Mouse (Mus musculus): ENCODE measurements around the gene Asic4. TPM values are rescaled to one million over a fixed set of nuclear protein-coding genes. Genes with fewer than 3 reads are reported as not detected.

The Asic4 gene
- total RNA-seq (2021) = 10 to 100 TPM in 1 of 2 experiments, 1 to 10 TPM in 1; 8.7 to 13.2 TPM
- long read RNA-seq, experiment 1 = 0 reads
- long read RNA-seq, experiment 2, partial matches to known transcripts = 1 of 1 reads
- long read RNA-seq, experiment 2, other reads (novel, unspliced or antisense) = 0 of 1 reads

DNA sequence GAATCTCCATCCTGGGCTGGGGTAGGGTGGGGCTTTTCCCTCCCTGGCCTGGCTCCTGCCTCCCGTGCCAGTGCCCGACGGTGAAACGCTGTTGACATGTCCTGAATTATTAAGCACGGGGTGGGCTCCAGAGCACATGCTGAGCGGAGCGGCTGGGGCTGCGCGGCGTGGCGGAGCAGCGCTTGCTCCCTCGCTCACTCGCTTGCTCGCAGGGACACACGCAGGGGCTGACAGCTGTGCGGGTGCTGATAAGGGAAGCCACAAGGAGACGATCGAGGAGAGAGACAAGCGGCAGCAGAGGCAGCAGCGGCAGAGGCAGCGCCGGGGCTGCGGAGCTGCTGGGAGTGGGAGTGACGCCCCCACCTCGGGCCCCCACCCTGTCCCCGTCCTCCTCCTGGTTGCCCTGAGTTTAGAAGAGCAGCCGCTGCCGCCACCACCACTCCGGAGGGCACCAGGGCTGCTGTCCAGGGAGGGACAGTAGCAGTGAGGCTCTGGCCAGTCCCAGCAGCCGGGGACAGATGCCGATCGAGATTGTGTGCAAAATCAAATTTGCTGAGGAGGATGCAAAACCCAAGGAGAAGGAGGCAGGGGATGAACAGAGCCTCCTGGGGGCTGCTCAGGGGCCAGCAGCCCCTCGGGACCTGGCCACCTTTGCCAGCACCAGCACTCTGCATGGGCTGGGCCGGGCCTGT, at the start of gene Asic4:
Gene Asic4, plus strand, starts transcription at position 123 of the 692 bp plus-strand sequence.
- DNase-seq (ENCODE audit: extremely low spot score in 1 of 2, low spot score in 2 of 2) = no peak
- intact Hi-C loops (cut with DNase I) = no loop called here
- no peak for TF ChIP-seq CTCF (IDR thresholded peaks at IDR 0.05)
- H3K27ac ChIP-seq = peak within 1 kb of the TSS; percentile 40; the same call in 1 of the 2 replicates
- H3K4me3 ChIP-seq = peak within 1 kb of the TSS; percentile 38

DNA sequence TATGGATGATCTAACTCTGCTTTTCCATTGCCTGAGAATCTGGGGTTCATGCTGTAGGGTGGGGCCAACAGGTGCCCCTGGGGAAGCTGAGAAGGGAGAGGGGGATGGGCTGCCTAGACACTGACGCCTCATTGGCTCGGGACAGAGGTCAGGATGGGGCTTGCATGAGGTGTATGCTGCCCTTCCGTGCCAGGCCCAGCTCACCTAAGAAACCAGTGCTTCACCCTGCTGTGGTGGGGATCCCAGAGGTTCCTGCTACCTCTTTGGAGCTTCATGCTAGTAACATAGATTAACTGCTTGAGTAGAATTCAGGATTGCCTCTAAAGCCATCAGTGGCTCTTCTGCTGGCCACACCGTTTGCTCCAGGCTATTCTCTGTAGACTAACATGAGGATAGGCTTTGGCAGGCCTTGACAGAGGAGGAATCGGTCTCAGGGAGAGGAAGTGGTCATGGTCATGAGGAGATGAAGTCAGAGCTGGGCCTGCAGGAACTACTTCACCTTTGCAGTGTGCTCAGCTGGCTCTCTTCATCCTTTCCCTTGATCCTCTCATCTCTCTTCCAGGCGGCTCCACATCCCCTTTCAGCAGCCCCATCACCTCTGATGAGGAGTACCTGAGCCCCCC, 49.6 kb upstream of the Asic4 start:
- no peak overlapping the region for H3K4me3 ChIP-seq
- intact Hi-C loops (cut with DNase I) = no loop called here
- no peak for TF ChIP-seq CTCF (IDR thresholded peaks at IDR 0.05)
- no peak overlapping the region for H3K27ac ChIP-seq
- no peak for DNase-seq (ENCODE audit: extremely low spot score in 1 of 2, low spot score in 2 of 2)

DNA sequence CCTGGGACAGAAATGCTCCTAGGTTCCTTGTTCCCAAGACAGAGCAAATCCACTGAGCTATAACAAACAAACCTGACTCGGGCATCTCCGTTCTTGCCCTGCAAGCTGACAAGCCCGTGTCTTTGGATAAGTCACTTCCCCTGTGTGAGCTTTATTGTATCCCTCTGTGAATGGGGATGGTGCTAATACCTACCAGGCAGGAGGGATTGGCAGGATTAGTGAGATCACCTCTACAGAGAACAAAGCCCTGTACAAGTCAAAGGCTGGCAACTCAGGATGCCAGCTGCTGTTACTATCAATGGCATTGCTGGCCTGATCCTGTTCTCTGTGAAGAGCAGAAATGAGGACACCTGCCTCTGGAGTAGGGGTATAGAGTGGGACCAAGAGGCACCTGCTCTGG, 44.7 kb upstream of the Asic4 start:
- H3K4me3 ChIP-seq = no peak overlapping the region
- intact Hi-C loops (cut with DNase I) = no loop called here
- no peak overlapping the region for H3K27ac ChIP-seq
- no peak for DNase-seq (ENCODE audit: extremely low spot score in 1 of 2, low spot score in 2 of 2)
- no peak for TF ChIP-seq CTCF (IDR thresholded peaks at IDR 0.05)

DNA sequence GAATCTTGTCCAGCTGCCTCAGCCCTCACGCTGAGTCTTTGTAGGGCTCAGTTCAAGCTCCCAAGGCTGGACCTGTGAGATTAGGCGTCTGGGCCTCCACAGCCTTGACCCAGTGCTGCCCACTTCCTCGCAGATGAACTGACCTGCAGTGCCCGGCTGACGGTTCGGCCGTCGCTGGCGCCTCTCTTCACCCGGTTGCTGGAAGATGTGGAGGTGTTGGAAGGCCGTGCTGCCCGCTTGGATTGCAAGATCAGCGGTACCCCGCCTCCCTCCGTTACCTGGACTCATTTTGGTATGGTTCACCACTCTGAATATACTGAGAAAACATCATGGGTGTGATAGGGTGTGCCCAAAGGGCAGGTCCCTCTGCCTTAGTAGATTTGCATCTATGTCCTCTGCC, 44.1 kb upstream of the Asic4 start:
- intact Hi-C loops (cut with DNase I) = no loop called here
- Histone ChIP-seq H3K27ac (no peak overlapping the region), H3K4me3 (no peak overlapping the region)
- DNase-seq (ENCODE audit: extremely low spot score in 1 of 2, low spot score in 2 of 2) = no peak
- no peak for TF ChIP-seq CTCF (IDR thresholded peaks at IDR 0.05)

DNA sequence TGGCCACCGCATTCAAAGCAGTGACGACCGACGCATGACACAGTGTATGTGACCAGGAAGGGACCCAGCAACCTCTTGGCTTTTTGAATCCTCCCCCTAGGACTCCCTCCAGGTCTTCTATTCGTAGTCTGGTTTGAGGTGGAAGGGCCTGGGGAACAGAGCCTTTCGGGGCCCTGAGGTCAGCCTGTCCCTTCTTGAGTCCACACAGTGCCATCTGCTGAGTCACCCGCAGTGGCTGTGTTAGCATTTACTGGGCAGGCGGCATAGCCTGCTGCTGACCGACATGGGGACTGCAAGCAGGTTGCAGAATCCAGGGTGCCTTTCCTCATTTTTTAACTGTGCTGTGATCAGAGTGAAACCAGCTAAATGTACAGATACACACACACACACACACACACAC, 43.2 kb upstream of the Asic4 start:
- Histone ChIP-seq H3K4me3 (no peak overlapping the region), H3K27ac (no peak overlapping the region)
- DNase-seq (ENCODE audit: extremely low spot score in 1 of 2, low spot score in 2 of 2) = no peak
- TF ChIP-seq CTCF (IDR thresholded peaks at IDR 0.05) = no peak
- intact Hi-C loops (cut with DNase I) = no loop called here

DNA sequence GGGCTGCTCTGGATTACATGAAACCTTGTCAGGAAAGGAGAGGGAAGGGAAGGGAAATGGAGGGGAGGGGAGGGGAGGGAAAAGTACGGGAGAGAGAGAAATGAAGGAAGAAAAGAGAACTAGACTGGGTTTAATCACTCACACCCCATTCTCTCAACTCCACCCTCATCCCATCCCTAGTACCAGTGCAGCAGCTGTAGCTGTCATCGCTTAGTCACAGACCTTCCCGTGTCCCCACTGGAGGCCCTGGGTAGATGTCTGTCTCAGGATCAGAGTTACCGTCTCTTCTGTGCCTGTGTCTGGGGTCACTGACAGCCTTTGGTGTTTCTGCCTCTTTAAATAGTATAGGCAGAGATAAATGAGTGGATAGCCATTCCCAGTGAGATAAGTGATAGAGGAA, 42.0 kb upstream of the Asic4 start:
- Histone ChIP-seq H3K27ac (no peak overlapping the region), H3K4me3 (no peak overlapping the region)
- intact Hi-C loops (cut with DNase I) = no loop called here
- no peak for TF ChIP-seq CTCF (IDR thresholded peaks at IDR 0.05)
- no peak for DNase-seq (ENCODE audit: extremely low spot score in 1 of 2, low spot score in 2 of 2)

DNA sequence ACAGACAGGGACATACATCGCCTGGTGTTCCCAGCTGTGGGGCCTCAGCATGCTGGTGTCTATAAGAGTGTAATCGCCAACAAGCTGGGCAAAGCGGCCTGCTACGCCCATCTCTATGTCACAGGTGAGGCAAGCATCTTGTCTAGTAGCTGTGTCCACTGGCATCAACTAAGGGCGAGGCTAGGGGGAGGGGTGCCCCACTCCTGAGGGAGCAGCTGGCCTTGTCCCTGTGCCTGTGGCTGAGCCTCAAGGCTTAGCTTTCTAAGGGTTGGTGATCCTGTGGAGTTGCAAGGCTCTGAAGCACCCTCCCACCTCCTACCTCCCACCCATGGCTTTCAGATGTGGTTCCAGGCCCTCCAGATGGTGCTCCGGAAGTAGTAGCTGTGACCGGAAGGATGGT, 40.3 kb upstream of the Asic4 start:
- intact Hi-C loops (cut with DNase I) = no loop called here
- Histone ChIP-seq H3K27ac (no peak overlapping the region), H3K4me3 (no peak overlapping the region)
- DNase-seq (ENCODE audit: extremely low spot score in 1 of 2, low spot score in 2 of 2) = no peak
- no peak for TF ChIP-seq CTCF (IDR thresholded peaks at IDR 0.05)

DNA sequence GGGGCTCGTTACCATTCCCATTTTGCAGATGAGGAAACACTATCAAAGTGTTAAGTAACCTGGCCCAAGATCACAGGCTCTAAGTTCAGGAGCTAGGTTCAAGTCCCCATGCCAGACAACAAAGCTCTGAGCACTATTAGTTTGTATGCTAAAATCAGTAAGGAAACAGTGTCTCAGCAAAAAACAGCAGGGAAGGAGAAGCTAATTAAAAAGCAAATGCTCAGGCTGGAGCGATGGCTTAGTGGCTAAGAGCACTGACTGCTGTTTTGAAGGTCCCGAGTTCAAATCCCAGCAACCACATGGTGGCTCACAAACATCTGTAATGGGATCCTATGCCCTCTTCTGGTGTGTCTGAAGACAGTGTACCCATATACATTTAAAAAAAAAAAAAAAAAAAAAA, 38.0 kb upstream of the Asic4 start:
- Histone ChIP-seq H3K27ac (no peak overlapping the region), H3K4me3 (no peak overlapping the region)
- intact Hi-C loops (cut with DNase I) = no loop called here
- DNase-seq (ENCODE audit: extremely low spot score in 1 of 2, low spot score in 2 of 2) = no peak
- TF ChIP-seq CTCF (IDR thresholded peaks at IDR 0.05) = no peak

DNA sequence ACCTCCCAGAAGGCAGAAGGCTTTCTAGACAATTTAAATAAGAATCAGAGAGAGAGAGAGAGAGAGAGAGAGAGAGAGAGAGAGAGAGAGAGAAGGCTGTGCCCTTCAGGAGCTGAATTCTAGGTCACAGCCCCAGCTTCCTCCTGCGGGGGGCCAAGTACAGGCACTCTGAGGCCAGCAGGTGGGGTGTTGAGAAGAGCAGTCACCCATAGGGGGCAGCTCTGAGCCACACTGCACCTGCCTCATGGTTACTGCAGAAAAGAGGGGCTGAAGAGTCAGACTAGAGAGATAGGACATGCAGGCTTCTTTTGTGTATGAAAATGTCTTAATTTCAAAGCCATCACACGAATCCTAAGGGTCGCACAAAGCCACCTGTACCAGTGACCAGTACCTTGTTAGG, 36.5 kb upstream of the Asic4 start:
- TF ChIP-seq CTCF (IDR thresholded peaks at IDR 0.05) = peak; percentile 69
- no peak overlapping the region for H3K27ac ChIP-seq
- no peak for DNase-seq (ENCODE audit: extremely low spot score in 1 of 2, low spot score in 2 of 2)
- H3K4me3 ChIP-seq = no peak overlapping the region
- intact Hi-C loops (cut with DNase I) = no loop called here

DNA sequence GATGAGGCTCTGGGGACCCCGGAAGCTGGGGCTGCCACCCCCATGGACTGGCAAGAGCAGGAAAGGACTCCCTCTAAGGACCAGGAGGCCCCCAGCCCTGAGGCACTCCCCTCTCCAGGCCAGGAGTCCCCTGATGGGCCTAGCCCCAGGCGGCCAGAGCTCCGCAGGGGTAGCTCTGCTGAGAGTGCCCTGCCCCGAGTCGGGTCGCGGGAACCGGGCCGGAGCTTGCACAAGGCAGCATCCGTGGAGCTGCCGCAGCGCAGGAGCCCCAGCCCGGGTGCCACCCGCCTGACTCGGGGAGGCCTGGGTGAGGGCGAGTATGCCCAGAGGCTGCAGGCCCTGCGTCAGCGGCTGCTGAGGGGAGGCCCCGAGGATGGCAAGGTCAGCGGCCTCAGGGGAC, 28.4 kb upstream of the Asic4 start:
- intact Hi-C loops (cut with DNase I) = no loop called here
- no peak for TF ChIP-seq CTCF (IDR thresholded peaks at IDR 0.05)
- Histone ChIP-seq H3K27ac (no peak overlapping the region), H3K4me3 (no peak overlapping the region)
- DNase-seq (ENCODE audit: extremely low spot score in 1 of 2, low spot score in 2 of 2) = no peak

DNA sequence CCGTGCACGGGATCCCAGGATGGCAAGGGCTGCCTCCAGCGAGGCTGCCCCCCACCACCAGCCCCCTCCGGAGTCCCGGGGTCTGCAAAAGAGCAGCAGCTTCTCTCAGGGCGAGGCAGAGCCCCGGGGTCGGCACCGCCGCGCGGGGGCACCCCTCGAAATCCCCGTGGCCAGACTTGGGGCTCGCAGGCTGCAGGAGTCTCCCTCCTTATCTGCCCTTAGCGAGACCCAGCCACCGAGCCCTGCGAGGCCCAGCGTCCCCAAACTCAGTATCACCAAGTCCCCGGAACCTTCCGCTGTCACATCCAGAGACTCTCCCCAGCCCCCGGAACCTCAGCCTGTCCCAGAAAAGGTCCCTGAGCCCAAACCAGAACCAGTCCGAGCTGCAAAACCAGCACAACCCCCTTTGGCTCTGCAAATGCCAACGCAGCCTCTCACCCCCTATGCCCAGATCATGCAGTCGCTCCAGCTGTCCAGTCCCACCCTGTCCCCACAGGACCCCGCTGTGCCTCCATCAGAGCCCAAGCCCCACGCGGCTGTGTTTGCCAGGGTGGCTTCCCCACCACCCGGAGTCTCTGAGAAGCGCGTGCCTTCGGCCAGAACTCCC, 27.9 kb upstream of the Asic4 start:
- Histone ChIP-seq H3K27ac (no peak overlapping the region), H3K4me3 (no peak overlapping the region)
- intact Hi-C loops (cut with DNase I) = no loop called here
- no peak for DNase-seq (ENCODE audit: extremely low spot score in 1 of 2, low spot score in 2 of 2)
- no peak; the same call in 1 of the 2 replicates for TF ChIP-seq CTCF (IDR thresholded peaks at IDR 0.05)

DNA sequence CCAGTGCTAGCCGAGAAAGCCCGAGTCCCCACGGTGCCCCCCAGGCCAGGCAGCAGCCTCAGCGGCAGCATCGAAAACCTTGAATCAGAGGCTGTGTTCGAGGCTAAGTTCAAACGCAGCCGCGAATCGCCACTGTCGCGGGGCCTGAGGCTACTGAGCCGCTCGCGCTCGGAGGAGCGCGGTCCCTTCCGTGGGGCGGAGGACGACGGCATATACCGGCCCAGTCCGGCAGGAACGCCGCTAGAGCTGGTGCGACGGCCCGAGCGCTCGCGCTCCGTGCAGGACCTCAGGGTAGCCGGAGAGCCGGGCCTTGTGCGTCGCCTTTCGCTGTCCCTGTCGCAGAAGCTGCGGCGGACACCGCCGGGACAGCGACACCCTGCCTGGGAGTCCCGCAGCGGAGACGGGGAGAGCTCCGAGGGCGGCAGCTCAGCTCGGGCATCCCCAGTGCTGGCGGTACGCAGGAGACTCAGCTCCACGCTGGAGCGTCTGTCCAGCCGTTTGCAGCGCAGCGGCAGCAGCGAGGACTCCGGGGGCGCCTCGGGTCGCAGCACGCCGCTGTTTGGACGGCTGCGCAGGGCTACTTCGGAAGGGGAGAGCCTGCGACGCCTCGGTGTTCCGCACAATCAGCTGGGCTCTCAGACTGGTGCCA, 27.3 kb upstream of the Asic4 start:
- Histone ChIP-seq H3K4me3 (no peak overlapping the region), H3K27ac (no peak overlapping the region)
- no peak for TF ChIP-seq CTCF (IDR thresholded peaks at IDR 0.05)
- DNase-seq (ENCODE audit: extremely low spot score in 1 of 2, low spot score in 2 of 2) = no peak
- intact Hi-C loops (cut with DNase I) = no loop called here

All from left cerebral cortex, adult 2 months (tissue).